ENCODE assay signal across 15 mouse cellular contexts in the genomic region with DNA sequence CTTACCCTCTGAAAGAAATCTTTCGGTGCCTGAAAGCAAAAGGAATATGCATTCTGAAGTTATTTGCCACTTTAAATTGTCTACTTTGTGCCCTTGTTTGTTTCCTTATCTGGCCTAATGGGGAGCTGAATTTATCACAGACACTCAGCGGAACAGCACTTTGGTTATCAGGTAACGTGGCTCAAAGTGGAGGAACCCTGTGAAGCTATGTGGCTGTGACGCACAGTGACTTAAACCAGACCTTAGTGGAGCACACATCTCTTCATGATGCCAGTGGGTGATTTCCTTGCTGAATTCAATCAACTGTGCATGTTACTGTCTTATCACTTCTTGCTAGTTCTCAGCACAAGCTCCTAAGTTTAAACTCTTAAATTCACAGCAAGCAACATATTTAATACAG.
"Had no signal": no experiment of that assay in that cellular context is flagged by ENCODE, and none has a peak within 500 bp of the region (broad histone marks: within the 10 kb centered on the region; RNA-seq: fewer than 3 reads in every experiment).

No protein-coding gene starts in this region.

- DNase-seq: kidney, postnatal 36 days; layer of hippocampus, adult 9-11 months; layer of hippocampus, postnatal 36 days; lung, embryonic 14.5 days; midbrain, embryonic 14.5 days; right cerebral cortex, adult 18-20 months; right cerebral cortex, postnatal 25 days; thymus, postnatal 4 days had no signal

- H3K27me3 ChIP-seq: limb, embryonic 15.5 days; liver, embryonic 15.5 days; neural tube, embryonic 15.5 days had no signal

- H3K27ac ChIP-seq: kidney, postnatal 0 days; limb, embryonic 15.5 days; liver, embryonic 15.5 days; midbrain, embryonic 10.5 days; neural tube, embryonic 15.5 days; stomach, postnatal 0 days had no signal

- H3K4me3 ChIP-seq: limb, embryonic 15.5 days; liver, embryonic 15.5 days; midbrain, embryonic 10.5 days; myocyte; neural tube, embryonic 15.5 days had no signal

- H3K9ac ChIP-seq: limb, embryonic 15.5 days; liver, embryonic 15.5 days; lung, embryonic 14.5 days; neural tube, embryonic 15.5 days had no signal

- H3K9me3 ChIP-seq: limb, embryonic 15.5 days; liver, embryonic 15.5 days; midbrain, embryonic 10.5 days; neural tube, embryonic 15.5 days had no signal

- H3K36me3 ChIP-seq: limb, embryonic 15.5 days; liver, embryonic 15.5 days; midbrain, embryonic 10.5 days; neural tube, embryonic 15.5 days had no signal

- H3K4me2 ChIP-seq: limb, embryonic 15.5 days; liver, embryonic 15.5 days; lung, embryonic 14.5 days; neural tube, embryonic 15.5 days had no signal

- H3K4me1 ChIP-seq: limb, embryonic 15.5 days; neural tube, embryonic 15.5 days had no signal
